Mouse (Mus musculus): ENCODE results near the gene Gtf3c5.

Gtf3c5 gene

DNA sequence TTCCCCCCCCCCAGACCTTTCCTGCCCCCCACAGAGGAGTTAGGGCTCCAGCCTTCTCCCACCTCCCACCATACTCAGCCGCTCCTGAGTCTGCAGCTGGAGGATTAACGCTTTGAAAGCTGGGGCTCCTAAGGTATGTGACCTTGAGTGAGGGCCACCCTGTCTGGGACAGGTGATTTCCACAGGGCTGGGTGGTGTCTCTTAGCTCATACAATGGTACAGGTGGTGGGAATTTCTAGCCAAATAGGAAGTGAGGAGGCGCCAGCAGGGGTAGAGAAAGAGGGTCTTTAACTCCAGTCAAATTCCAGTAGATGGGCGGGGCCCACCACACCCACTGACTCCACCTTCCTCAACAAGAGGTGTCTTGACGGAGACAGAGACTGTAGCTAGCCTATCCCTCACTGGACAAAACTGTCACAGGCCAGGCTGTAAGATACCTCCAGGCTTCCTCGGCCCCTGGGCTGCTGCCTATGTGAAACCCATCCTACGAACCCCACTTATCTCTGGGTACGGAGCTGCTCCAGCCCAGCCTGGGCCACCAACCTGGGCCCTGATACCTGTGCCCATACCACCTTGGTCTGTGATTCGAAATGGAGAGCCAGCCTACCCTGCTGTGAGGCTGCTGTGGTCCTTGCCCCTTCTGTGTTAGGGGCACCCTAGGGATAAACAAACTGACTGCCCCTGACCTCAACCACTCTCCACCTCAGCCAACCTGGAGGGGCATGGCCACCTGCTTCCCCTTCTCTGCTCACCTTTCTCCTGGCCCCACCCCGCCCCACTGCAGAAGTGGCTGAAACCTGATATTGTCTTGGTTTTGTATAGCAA, 24.0 kb upstream of the Gtf3c5 start:
- DNase-seq (ENCODE audit: low read depth): no peak

DNA sequence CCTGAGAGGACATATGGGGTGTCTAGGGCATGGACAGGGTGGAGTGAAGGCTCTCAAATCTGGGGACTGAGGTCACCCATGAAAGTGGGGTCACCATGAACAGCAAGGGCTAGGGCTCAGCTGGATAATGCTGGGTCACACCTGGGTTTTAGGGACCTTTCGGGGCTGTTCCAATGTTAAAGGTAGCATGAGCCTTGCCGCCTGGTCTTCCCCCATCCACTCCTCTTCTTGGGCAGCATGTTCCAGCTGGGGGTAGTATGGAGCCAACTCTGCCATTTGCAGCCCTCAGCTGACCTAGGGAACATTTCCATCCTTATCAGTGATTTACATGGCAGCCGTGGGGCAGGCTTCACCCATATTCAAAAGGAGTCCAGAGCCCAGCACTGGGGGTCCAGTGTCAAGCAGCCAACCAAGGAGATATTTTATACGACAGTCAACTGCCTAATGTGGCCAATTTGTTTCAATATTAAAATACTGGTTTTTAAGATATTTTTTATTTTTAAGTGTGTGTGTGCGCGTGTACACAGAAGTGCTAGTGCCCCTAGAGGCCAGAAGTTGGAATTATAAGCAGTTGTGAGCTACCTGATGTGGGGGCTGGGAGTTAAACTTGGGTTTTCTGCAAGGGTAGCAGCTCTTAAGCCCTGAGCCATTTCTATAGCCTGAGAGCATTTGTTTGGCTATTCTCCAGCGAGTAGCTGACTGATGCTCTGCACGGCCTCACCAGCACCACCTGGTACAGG, 23.2 kb upstream of the Gtf3c5 start:
- peak; percentile 43 for DNase-seq (ENCODE audit: low read depth)

DNA sequence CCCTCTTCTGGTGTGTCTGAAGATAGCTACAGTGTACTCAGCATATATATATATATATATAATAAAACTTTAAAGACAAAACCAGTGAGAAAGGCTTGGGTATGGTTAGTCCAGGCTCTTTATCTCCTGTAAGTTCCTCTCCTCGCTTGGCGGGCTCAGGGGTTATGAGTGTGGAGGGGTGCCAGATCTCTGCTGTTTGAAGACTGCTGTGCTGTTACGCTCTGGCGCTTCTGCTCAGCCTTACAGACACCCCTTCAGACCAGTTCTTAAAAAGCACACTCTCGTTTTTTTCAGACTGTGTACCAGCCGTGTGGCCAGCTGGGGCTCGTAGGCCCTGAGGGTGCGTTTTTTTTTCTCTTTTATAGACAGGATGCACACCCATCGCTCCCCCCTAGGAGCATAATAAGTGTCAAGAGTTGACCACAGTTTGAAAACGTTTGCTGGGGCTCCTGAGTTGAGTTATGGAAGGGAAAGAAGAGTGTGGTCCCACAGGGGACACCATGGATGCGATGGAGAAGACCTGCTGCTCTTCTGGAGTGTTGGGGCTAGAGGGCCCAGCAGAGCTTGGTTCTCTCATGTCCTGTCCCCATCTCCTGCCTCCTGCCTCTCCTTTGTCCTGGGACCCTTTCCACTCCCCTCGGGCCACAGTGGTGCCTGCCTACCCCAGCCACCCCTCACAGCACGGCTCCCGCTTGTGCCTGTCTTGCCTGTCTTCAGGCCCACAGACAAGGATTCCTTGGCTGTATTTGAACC, 22.4 kb upstream of the Gtf3c5 start:
- DNase-seq (ENCODE audit: low read depth): no peak

DNA sequence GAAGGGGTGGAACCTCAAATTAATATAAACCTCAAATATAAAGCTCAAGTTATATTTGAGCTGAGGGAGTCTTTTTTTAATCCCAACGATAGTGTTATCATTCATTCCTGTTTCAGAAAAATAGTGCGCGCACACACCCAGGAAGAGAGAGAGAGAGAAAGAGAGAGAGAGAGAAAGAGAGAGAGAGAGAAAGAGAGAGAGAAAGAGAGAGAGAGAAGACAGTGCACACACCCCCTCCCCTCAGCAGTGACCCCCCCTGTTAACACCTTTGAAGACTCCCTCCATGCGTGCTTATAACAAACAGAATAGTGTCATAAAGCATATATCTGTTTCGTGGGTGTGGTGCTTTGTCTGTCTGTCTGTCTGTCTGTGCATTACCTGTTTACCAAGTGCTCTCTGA, 20.0 kb upstream of the Gtf3c5 start:
- no peak for DNase-seq (ENCODE audit: low read depth)

DNA sequence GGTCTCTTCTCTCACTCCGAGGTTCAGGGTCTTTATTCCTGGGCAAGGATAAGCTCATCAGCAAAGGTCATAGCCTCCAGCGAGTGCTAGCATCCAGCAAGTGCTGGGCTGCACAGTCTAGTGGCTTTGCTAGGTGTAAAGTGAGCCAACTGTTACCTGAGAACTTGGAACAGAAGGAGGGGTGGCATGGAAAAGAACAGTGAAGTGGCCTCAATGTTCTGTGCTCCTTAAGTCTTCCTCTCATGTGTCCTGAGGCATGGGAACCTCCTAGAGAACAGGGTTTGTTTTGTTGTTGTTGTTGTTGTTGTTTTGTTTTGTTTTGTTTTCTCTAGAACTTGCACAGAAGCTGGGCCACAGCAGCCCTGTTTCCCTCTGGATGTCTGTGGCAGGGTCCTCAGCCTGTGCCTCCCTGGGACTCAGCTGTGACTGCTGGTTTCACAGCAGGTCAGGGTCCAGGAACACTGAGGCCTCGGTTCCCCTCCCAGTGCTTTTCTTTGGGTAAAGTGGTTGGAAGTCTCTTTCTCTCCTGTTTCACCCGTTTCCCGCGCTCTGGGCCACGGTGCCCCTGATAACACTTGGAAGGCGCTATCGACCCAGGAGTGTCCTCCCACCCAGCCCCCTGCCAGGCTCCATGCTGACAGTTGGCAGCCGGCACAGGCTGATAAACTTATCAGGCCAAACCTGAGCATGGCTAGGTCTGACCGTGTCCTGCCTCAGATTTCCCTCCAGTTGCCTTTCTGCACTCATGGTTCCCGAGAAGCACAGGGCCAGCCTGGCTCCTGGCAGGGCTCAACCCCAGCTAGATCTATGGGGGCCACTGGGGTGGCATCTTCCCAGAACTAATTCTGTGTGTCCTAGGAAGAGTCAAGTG, 18.4 kb upstream of the Gtf3c5 start:
- no peak for DNase-seq (ENCODE audit: low read depth)

DNA sequence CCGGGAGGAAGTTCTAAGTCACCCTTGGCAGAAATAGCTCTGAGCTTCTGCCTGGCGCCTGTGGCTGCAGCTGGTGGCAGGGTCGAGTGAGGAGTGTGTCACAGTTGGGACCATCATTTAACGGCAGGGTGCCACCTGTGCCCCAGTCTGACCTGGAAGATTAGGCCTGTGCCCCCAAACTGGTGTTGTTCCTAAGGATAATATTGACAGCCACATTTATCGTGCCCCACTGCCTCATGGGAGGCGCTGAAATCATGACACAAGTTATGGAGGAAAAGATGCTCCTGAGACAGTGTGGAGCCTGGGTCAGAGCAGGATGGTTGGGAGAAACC, 16.0 kb upstream of the Gtf3c5 start:
- no peak for DNase-seq (ENCODE audit: low read depth)

DNA sequence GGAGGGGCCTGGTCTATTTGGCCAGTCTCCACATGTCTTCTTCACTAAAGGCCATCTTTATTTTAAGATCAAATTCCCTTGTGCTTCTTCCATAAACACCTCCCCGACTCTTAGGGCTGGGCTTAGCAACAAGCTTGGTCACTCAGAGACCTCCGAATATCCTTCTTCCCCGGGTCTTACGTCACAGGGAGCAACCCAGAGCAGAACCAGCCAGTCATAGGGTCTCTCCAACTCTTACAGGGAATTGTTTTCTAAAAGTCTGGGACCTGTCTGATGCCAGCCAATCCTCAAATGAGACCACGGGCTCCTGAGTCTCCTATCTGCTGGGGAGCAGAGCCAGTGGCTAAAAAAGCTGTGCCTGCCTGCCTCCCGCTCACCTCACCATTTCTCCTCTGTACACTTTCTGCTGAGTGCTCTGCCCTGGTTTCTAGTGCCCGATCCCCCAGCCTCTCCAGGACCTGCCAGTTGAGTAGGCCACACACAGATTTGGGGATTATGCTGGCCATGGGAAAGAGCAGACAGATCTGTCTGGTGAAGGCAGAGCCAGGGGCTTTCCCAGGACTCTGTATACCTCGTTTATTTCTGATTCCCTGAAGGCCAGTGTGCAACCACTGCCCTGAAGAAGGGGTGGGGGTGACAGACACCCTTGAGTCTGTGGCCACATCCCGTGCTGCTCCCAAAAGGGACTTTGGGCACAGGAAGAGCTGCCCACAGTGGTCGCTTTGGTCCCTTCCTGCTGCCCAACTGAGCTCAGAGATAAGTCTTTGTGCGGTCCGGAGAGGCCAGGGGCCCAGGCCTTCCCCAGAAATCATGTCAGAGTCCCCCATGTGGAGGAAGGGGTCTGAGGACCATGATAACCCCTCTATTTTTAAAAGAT, 15.4 kb upstream of the Gtf3c5 start:
- DNase-seq (ENCODE audit: low read depth): no peak

DNA sequence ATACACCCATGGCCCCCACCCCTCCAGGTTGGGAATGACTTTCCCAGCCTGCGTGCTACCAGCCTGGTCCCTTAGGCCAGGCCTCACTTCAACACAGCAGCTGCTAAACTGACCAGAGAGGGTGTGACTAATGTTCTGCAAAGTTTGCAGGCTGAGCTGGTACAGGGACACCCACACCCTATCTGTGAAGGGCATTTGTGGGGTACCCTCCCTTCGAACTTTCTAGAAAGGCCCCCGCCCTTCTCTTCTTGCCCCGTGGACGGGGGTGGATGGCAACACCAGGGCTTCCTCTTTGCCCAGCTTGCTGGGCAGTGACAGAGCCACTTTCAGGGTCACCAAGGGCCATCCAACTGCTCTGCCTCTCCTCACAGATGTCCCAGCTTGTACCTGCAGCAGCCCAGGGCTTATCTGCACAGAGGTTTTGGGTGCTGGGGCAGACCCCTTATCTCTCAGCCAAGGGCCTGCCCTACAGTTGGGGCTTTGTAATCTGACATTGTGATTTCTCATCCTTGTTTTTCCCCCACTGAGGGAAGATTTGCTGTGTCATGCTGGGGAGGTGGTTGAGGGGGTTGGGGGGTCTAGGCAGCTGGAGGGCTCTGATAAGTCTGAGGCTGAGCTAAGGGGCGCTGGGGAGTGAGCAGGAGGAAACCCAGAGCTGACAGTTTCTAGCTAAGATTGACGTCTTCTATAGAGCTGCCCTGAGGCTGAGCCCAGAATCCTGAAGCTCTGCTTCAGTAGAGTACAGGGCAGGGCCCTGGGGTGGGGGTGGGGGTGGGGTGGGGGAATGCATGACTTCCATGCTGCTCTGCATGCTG, 14.4 kb upstream of the Gtf3c5 start:
- no peak for DNase-seq (ENCODE audit: low read depth)

DNA sequence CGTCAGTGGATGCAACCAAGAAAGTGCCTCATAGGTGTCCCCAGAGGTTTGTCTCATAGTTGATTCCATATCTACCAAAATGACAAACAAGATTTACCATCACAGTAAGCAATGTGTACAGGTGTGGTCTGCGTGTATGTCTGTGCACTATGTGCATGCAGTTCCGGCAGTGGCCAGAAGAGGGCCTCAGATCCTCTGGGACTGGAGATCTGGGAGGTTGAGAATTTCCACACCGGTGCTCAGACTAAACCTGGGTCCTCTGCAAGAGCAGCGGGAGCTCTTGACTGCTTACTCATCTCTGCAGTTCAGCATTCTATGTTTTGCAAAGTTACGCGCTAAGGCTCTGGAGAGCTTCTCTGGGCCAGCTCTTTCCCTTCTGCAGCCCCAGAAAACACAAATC, 13.4 kb upstream of the Gtf3c5 start:
- peak; percentile 47 for DNase-seq (ENCODE audit: low read depth)

DNA sequence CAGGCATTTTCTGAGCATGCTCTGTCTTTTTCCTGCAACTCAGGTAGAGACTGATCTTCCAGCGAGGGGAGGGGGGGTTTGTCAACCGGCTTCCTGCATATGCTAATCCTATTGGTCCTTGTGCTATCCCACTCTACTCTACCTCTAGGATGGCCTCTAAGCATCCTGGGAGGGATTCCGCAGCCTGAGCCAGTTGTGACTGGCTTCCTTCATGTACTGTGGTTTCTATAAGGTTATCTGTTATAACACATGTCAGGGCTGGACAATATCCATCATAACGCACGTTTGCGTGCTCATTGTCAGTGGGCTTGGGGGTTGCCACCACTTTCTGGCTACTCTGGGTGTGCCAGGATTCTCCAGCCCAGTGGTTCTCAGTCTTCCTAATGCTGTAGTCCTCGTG, 12.5 kb upstream of the Gtf3c5 start:
- DNase-seq (ENCODE audit: low read depth): no peak

DNA sequence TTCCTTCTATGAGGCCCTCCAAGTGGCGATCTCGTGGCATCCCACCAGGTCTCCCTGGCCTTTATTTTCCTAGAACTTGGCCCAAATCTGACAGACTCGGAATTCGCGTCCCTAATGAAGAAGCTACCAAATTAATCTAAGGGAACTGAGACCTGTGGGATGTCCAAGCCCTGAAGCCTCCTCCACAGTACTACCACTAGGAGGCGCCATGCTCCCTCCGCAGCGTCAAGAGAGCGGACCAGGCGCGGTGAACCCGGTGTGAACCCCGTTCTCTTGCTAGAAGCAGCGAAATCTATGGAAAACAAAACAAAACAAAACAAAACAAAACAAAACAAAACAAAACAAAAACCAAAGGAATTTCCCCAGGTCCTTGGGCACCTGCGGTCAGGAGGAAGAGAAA, 9.3 kb upstream of the Gtf3c5 start:
- no peak for DNase-seq (ENCODE audit: low read depth)

DNA sequence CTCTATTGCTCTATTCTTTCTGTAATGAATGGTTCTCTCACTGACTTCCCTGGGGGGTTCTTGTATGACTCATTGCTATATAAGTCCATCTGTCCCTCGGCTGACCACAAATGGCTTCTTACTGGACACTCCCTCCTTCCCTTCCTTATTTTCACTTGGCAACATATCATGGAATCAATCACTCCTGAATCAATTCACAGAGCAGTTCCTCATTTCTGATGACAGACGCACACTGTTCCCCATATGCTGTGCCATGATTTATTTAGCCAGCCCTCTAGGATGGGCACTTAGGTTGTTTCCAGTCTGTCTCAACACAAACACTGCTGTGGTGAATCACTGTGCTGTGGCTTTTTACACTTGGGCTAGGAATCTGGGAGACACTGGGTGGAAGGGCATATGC, 7.9 kb upstream of the Gtf3c5 start:
- DNase-seq (ENCODE audit: low read depth): peak; percentile 95

DNA sequence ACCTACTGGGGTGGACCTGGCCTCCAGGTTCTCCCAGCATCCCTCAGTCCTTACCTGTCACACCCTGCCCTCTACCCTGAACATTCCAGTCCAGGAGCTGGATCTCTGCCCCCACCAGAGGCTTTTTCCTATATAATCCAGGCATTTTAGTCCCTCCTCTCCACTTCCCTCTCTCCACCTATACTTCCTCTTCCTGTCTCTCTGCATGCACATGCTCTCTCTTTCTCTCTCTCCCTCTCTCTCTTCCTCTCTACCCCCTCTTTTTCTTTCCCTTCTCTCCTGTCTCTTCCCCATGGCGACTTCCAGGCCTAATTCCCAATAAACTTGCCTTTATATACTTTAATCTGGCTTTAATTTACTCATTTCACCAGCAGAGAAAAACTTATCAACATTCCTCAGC, 5.0 kb upstream of the Gtf3c5 start:
- DNase-seq (ENCODE audit: low read depth): no peak

DNA sequence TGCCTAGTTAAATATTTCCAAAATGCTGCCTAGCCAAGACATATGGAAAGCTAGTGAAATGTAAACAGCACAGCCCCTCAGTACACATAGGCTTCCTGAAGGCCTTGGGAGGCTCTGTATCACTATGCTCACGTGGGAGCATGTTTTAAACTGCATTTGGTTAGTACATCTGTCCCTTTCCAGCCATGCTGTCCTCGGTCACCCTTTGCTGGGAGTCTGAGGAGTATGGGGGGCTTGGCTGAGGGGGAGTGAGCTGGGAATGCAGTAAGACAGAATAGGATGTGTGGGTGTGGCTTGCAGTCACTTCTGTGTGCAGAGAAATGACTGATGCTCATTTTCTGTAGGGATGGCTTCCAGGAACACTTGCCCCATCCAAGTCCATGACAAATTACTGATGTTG, 2.2 kb upstream of the Gtf3c5 start:
- no peak for DNase-seq (ENCODE audit: low read depth)

DNA sequence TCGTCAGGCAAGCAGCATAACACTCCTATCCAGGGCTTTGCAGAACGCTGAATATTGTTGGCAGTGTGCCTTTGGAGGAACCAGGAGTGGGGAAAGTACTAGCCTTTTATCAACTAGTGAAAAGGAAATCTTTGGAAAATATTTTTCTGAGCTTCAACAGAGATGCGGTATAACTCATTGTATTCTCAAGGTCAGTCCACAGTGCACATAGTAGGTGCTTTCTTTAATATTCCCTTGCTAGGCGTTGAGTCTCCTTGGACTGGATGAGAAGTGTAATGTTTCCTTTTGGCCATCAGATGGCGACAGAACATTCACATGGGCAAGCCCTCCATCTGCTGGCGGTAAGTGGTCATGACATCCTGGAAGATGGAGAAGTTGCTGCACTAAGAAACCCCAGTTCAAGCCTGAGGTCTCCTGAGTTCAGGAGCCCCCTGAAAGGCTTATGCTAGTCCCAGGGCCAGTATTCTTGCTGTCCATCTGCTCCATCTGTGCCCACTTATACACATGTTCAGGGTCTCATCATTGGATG, 1.6 kb upstream of the Gtf3c5 start:
- peak; percentile 92 for DNase-seq (ENCODE audit: low read depth)

DNA sequence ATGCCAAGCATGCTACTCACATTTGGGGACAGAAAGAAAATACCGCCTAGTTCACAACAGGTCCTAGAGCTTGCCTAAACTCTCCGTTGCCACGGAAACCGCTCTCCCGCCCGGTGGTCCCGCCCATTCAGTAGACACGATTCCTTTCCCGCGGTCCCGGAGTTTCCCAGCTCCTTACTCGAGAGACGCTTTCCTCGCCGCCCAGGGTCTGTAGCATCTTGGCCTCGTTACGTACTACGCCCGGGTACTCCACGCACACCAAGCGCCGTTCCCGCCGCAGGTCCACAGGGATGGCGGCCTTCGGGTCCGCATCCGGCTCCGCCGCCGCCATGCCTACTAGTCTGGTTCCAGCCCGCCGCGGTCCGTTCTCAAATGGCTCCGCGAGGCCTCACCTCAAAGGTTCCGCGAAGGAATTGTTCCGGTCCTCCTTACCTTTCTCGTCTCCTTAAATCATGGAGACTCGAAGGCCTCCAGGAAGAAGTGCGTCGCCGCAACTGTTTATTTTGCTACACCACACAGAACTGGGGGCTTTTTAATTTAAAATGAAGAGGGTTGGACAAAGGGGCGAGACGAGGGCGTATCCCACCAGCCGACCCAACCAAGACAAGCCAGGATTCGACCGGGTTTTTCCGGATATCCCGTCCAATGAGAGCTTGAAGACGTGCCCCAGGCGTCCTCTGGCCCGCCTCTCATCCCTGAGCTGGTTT, 751 bp downstream of the Gtf3c5 start:
- peak; percentile 94 for DNase-seq (ENCODE audit: low read depth)

DNA sequence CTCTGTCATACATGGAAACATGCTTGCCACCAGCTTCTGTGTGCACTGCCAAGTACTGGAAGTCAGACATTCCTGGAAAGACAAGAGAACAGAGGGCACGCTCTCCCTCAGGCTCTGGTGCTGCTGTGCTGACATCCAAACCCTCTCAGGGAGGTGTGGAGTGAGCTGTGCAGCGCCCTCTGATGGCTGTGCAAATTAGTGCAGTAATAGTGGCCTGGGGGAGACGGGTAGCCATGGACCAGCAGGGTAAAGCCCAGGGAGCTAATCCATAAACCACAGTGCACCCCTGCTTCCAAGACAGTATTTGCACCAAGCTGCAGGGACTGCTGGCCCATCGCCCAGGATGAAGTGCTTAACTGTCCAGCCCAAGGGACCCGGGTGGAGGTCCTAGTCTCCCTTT, 5.5 kb downstream of the Gtf3c5 start:
- DNase-seq (ENCODE audit: low read depth): peak; percentile 60

DNA sequence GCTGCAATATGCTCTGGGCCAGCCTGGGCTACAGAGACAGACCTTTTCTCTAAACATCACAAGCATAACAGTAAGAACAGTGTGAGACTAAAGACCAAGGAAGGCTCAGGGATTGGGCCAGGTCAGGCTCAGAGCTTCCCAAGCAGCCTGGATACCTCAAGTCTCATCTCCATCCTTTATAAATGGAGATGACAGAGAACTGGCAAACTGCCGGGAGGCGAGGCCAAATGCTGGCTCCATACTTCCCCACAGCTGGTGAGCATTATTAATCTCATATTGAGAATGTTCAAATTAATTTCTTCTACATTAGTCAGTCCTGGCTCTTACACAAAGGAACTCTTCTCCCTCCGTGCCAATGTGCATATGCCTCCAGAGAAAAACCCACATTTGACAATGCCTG, 6.7 kb downstream of the Gtf3c5 start:
- peak; percentile 94 for DNase-seq (ENCODE audit: low read depth)

DNA sequence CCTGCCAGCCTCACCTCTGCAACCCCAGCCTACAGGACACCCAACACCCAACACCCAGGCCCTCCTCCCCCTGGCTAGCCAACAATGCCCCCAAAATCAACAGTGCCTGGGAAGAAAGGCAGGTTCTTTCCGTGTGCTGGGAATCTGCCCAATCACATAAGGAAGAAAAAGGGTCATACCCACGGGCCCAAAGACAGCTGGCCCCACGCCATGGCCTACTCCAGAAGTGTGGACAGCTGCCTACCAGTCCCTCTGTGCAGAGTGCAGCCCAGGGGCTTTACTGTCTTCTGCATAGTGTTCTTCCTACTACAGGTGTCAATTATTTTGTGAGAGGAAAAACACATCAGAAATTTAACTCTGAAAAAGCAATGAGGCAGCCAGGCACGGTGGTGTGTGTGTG, 8.2 kb downstream of the Gtf3c5 start:
- peak; percentile 34 for DNase-seq (ENCODE audit: low read depth)

All from NIH3T3 (cell line).